Mouse (Mus musculus): Measurements from ENCODE around the gene Rgs19. TPM values are rescaled to one million over a fixed set of nuclear protein-coding genes. Genes with fewer than 3 reads are reported as not detected.

Gene Rgs19
- polyA plus RNA-seq, 1 experiment from 2014 or later: 79.7 TPM

DNA sequence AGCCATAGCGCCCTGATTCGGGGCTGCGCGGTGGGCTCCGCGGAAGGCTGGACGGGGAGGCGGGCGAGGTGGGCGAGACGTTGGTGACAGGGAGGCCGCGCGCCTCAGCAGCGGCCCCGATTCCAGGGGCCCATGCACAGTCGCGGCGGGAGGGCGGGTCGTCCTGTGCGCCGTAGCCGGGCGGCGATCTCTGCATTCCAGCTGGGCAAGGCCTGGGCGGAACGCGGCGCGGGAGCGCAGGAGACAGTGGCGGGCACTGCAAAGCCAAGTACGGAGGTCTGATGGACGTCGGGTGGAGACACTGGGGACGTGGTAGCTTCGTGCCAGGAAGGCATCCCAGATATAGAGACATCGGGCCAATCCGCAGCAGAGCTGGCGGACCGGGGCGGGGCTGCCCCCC, 22.5 kb downstream of the Rgs19 start, which contains the start of gene Sox18:
Gene Sox18 (minus strand): TSS at position 315 of the 400 bp plus-strand sequence.
- peak within 1 kb of the TSS; percentile 58; the same call in 1 of the 2 replicates for H3K27ac ChIP-seq (replicated peaks)
- peaks cover 56% of the 10 kb centered on the region for H3K4me1 ChIP-seq
- H3K9ac ChIP-seq: peak within 1 kb of the TSS; percentile 28
- WGBS: under 1% methylated on average over 43 of the region's 43 CpGs
- H3K4me3 ChIP-seq (replicated peaks): peak within 1 kb of the TSS; percentile 57
- H3K27me3 ChIP-seq: peaks cover 46% of the 10 kb centered on the region
- peak within 1 kb of the TSS; percentile 85 for H3K4me2 ChIP-seq (replicated peaks)
- ATAC-seq (ENCODE audit: insufficient number of reproducible peaks, low FRiP score, low TSS enrichment, low read depth): peak; percentile 17; the same call in 1 of the 2 replicates
- H3K9me3 ChIP-seq (replicated peaks): no peaks in the 10 kb centered on the region
- no peaks in the 10 kb centered on the region; the same call in 1 of the 2 replicates for H3K36me3 ChIP-seq

DNA sequence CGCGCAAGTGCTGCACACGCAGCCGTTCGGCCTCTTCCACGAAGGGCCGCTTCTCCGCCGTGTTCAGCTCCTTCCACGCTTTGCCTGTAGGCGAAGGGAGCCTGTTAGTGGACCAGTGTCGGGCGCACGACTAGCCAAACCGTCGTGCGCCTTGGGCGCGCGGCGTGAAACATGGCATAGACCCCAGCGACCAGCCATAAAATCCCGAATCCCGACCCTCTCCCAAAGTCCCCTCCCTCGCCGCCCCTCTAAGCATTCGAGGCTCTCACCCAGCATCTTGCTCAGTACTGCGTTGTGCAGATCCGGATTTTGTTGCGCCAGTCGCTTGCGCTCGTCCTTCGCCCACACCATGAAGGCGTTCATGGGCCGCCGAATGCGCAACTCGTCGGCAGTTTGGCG, 22.9 kb downstream of the Rgs19 start:
- H3K4me3 ChIP-seq (replicated peaks): peak overlapping the region; percentile 57
- peaks cover 56% of the 10 kb centered on the region for H3K4me1 ChIP-seq
- peak overlapping the region; percentile 58; the same call in 1 of the 2 replicates for H3K27ac ChIP-seq (replicated peaks)
- peaks cover 46% of the 10 kb centered on the region for H3K27me3 ChIP-seq
- no peaks in the 10 kb centered on the region; the same call in 1 of the 2 replicates for H3K36me3 ChIP-seq
- H3K4me2 ChIP-seq (replicated peaks): peak overlapping the region; percentile 85
- no peaks in the 10 kb centered on the region for H3K9me3 ChIP-seq (replicated peaks)
- WGBS: under 1% methylated on average over 41 of the region's 41 CpGs
- H3K9ac ChIP-seq: peak overlapping the region; percentile 28; the same call in 1 of the 2 replicates
- no peak for ATAC-seq (ENCODE audit: insufficient number of reproducible peaks, low FRiP score, low TSS enrichment, low read depth)

- peak overlapping the region; percentile 58; the same call in 1 of the 2 replicates for H3K27ac ChIP-seq (replicated peaks)
- peak; percentile 27; the same call in 1 of the 2 replicates for ATAC-seq (ENCODE audit: insufficient number of reproducible peaks, low FRiP score, low TSS enrichment, low read depth)
- peak overlapping the region; percentile 57 for H3K4me3 ChIP-seq (replicated peaks)
- WGBS: 4% methylated on average over 56 of the region's 56 CpGs
- no peaks in the 10 kb centered on the region; the same call in 1 of the 2 replicates for H3K36me3 ChIP-seq
- H3K9ac ChIP-seq: peak overlapping the region; percentile 28; the same call in 1 of the 2 replicates
- H3K4me1 ChIP-seq: peaks cover 52% of the 10 kb centered on the region
- no peaks in the 10 kb centered on the region for H3K9me3 ChIP-seq (replicated peaks)
- H3K4me2 ChIP-seq (replicated peaks): peak overlapping the region; percentile 85
- peaks cover 46% of the 10 kb centered on the region for H3K27me3 ChIP-seq
These were observed 23.4 kb downstream of the Rgs19 start for GRCm38 (mm10) chr2:181670285-181670912.

GRCm38 (mm10) chr2:181663298-181663630, 30.5 kb downstream of the Rgs19 start:
- no peaks in the 10 kb centered on the region for H3K36me3 ChIP-seq
- 19% methylated on average over 4 of the region's 4 CpGs for WGBS
- no peak for ATAC-seq (ENCODE audit: insufficient number of reproducible peaks, low FRiP score, low TSS enrichment, low read depth)

DNA sequence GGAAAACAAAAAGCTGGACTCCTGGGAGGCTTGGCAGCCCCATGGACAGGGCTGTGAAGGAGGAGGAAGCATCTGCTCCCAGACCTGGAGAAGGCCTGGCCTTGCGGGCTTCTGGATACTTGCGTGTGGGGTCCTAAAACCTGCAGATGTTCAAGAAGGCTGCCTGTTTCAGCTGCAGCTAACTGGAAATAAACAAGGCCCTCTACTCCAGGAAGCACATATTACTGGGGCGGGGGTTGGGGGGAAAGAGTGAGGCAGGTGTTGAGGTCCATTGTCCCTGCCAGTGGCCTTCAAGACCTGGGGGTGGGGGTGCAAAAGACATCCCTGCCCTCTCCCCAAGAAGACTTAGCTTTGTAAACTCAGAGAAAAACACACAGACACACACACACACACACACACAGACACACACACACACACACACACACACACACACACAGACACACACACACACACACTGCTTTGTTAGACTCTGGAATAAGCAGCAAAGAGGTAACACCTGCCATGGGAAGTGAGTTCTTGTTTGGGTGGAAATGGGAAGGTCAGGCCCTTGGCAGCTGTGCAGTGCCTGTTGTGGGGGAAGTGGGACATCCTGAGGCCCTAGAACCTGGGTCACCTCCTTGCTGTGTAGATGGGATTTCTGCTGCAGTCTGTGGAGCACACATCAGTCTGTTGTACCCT, 31.0 kb downstream of the Rgs19 start:
- no peak for ATAC-seq (ENCODE audit: insufficient number of reproducible peaks, low FRiP score, low TSS enrichment, low read depth)
- Histone ChIP-seq H3K4me3 (replicated peaks) (no peak overlapping the region), H3K36me3 (no peaks in the 10 kb centered on the region), H3K9ac (no peak overlapping the region), H3K27me3 (no peaks in the 10 kb centered on the region), H3K4me1 (peaks cover 20% of the 10 kb centered on the region), H3K4me2 (replicated peaks) (no peak overlapping the region), H3K27ac (replicated peaks) (no peak overlapping the region), H3K9me3 (replicated peaks) (no peaks in the 10 kb centered on the region)
- WGBS: 80% methylated on average over 3 of the region's 3 CpGs

More at GRCm38 (mm10) chr2:181663298-181663630, 30.5 kb downstream of the Rgs19 start:
- H3K9me3 ChIP-seq (replicated peaks): no peaks in the 10 kb centered on the region
- H3K9ac ChIP-seq: no peak overlapping the region
- no peak overlapping the region for H3K4me3 ChIP-seq (replicated peaks)
- no peak overlapping the region for H3K4me2 ChIP-seq (replicated peaks)
- no peaks in the 10 kb centered on the region; the same call in 1 of the 2 replicates for H3K27me3 ChIP-seq
- peaks cover 20% of the 10 kb centered on the region for H3K4me1 ChIP-seq
- H3K27ac ChIP-seq (replicated peaks): no peak overlapping the region

DNA sequence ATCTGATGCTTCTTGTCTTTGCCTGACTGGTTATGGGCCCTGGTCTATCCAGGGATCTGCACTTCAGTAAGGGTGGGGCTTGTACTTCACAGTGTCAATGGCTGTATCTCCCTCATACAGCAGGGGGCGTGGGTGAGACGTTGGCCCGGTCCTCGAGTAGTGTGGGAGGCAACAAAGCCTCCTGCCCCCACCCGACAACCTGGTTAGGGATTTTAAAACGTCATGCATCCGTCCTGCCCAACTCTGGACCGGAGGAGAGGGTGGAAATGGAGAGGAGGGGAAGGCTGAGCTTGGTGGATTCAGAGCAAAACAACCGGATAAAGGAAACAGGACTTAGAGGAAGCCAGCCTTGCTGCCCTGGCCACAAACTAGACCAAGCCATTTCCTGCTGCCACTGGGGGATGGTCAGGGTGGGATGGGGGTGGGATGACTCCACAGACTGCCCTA, 34.1 kb downstream of the Rgs19 start:
- Histone ChIP-seq H3K27ac (replicated peaks) (no peak overlapping the region), H3K9ac (no peak overlapping the region), H3K27me3 (no peaks in the 10 kb centered on the region), H3K4me2 (replicated peaks) (no peak overlapping the region), H3K9me3 (replicated peaks) (no peaks in the 10 kb centered on the region), H3K36me3 (peaks cover 22% of the 10 kb centered on the region), H3K4me3 (replicated peaks) (no peak overlapping the region), H3K4me1 (peaks cover 27% of the 10 kb centered on the region)
- WGBS: 5% methylated on average over 9 of the region's 9 CpGs
- peak; percentile 49 for ATAC-seq (ENCODE audit: insufficient number of reproducible peaks, low FRiP score, low TSS enrichment, low read depth)

GRCm38 (mm10) chr2:181658930-181659555, 34.7 kb downstream of the Rgs19 start:
- no peak overlapping the region for H3K9ac ChIP-seq
- no peak overlapping the region for H3K27ac ChIP-seq (replicated peaks)
- H3K9me3 ChIP-seq (replicated peaks): no peaks in the 10 kb centered on the region
- no peak for ATAC-seq (ENCODE audit: insufficient number of reproducible peaks, low FRiP score, low TSS enrichment, low read depth)
- H3K27me3 ChIP-seq: no peaks in the 10 kb centered on the region
- H3K4me3 ChIP-seq (replicated peaks): no peak overlapping the region
- H3K4me2 ChIP-seq (replicated peaks): no peak overlapping the region
- peaks cover 27% of the 10 kb centered on the region for H3K4me1 ChIP-seq
- WGBS: 34% methylated on average over 17 of the region's 17 CpGs
- peaks cover 28% of the 10 kb centered on the region for H3K36me3 ChIP-seq

GRCm38 (mm10) chr2:181658528-181658927, 35.2 kb downstream of the Rgs19 start:
- H3K27me3 ChIP-seq: no peaks in the 10 kb centered on the region
- no peak overlapping the region for H3K4me3 ChIP-seq (replicated peaks)
- peaks cover 27% of the 10 kb centered on the region for H3K4me1 ChIP-seq
- H3K4me2 ChIP-seq (replicated peaks): no peak overlapping the region
- peaks cover 33% of the 10 kb centered on the region for H3K36me3 ChIP-seq
- H3K9ac ChIP-seq: no peak overlapping the region
- whole genome bisulfite sequencing: 83% methylated on average over 7 of the region's 7 CpGs
- H3K9me3 ChIP-seq (replicated peaks): no peaks in the 10 kb centered on the region
- H3K27ac ChIP-seq (replicated peaks): no peak overlapping the region
- no peak for ATAC-seq (ENCODE audit: insufficient number of reproducible peaks, low FRiP score, low TSS enrichment, low read depth)

- peaks cover 43% of the 10 kb centered on the region for H3K36me3 ChIP-seq
- no peak overlapping the region for H3K27ac ChIP-seq (replicated peaks)
- H3K4me3 ChIP-seq (replicated peaks): no peak overlapping the region
- no peaks in the 10 kb centered on the region for H3K27me3 ChIP-seq
- ATAC-seq (ENCODE audit: insufficient number of reproducible peaks, low FRiP score, low TSS enrichment, low read depth): no peak
- 54% methylated on average over 2 of the region's 2 CpGs for WGBS
- H3K9me3 ChIP-seq (replicated peaks): no peaks in the 10 kb centered on the region
- peaks cover 27% of the 10 kb centered on the region for H3K4me1 ChIP-seq
- H3K9ac ChIP-seq: no peak overlapping the region
- H3K4me2 ChIP-seq (replicated peaks): no peak overlapping the region
These were observed 36.3 kb downstream of the Rgs19 start for GRCm38 (mm10) chr2:181657441-181657840.

GRCm38 (mm10) chr2:181656734-181657133, 37.0 kb downstream of the Rgs19 start, which contains the start of gene Gm29797:
Gene Gm29797, plus strand, starts transcription at chr2:181657034.
- Histone ChIP-seq H3K4me1 (peaks cover 23% of the 10 kb centered on the region), H3K36me3 (peaks cover 50% of the 10 kb centered on the region), H3K4me2 (replicated peaks) (no peak within 1 kb of the TSS), H3K4me3 (replicated peaks) (no peak within 1 kb of the TSS), H3K27me3 (no peaks in the 10 kb centered on the region), H3K27ac (replicated peaks) (no peak within 1 kb of the TSS; the same call in 1 of the 2 replicates), H3K9ac (no peak within 1 kb of the TSS), H3K9me3 (replicated peaks) (no peaks in the 10 kb centered on the region)
- ATAC-seq (ENCODE audit: insufficient number of reproducible peaks, low FRiP score, low TSS enrichment, low read depth): no peak
- 56% methylated on average over 3 of the region's 3 CpGs for WGBS

DNA sequence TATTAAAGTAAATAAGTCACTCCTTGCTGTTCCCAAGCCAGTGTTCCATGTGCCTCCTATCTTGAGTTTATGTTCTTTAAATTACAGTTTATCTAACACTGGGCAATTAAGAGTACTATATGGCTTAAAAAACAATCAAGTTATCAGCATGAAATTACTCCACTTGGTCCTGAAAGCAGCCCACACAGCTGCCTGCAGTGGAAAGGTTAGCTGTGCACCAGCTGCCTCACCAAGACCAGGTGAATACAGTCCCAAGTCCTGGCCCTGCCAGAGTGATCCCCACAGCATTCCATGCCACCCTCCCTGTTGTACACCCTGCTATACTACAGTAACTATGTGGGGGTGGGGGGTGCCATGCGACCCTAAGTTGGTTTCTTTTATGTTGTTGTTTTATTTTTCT, 40.3 kb downstream of the Rgs19 start:
- 96% methylated on average over 1 of the region's 1 CpGs for WGBS
- Histone ChIP-seq H3K36me3 (peaks cover 77% of the 10 kb centered on the region), H3K4me2 (replicated peaks) (no peak overlapping the region), H3K4me3 (replicated peaks) (no peak overlapping the region), H3K9me3 (replicated peaks) (no peaks in the 10 kb centered on the region), H3K9ac (no peak overlapping the region), H3K27ac (replicated peaks) (no peak overlapping the region), H3K27me3 (no peaks in the 10 kb centered on the region), H3K4me1 (peaks cover 7% of the 10 kb centered on the region; the same call in 1 of the 2 replicates)
- no peak for ATAC-seq (ENCODE audit: insufficient number of reproducible peaks, low FRiP score, low TSS enrichment, low read depth)

Data from embryonic facial prominence, embryonic 15.5 days (tissue).